Mouse (Mus musculus) kidney, adult 2 months (tissue): Measurements from ENCODE around the gene Il17re. TPM values are rescaled to one million over a fixed set of nuclear protein-coding genes. Genes with fewer than 3 reads are reported as not detected.

Experiments
- DNase-seq: peaks from one replicate; pipeline ENCODE4 v3.0.0; 2021
- H3K27ac ChIP-seq: fragments of 200-500 bp; 2 replicates; pipeline ENCODE4 v1.5.1; 2012; ENCODE audit warnings: low read depth, low read length, control low read depth, inconsistent platforms; ENCODE audit not compliant: insufficient read depth
- H3K27me3 ChIP-seq: fragments of 200-500 bp; replicated peaks from 2 replicates; pipeline ENCODE4 v1.6.1; 2012; ENCODE audit warnings: mild to moderate bottlenecking, moderate library complexity, low read length, inconsistent platforms; ENCODE audit not compliant: control insufficient read depth, insufficient read depth
- H3K36me3 ChIP-seq: fragments of 200-500 bp; 2 replicates; pipeline ENCODE4 v1.6.1; 2012; ENCODE audit warnings: mild to moderate bottlenecking, moderate library complexity, low read length, inconsistent platforms; ENCODE audit not compliant: control insufficient read depth, insufficient read depth
- H3K4me1 ChIP-seq: fragments of 200-500 bp; 2 replicates; pipeline ENCODE4 v1.6.1; 2011; ENCODE audit warnings: low read length; ENCODE audit not compliant: control insufficient read depth, insufficient read depth
- H3K4me3 ChIP-seq: fragments of 200-500 bp; 2 replicates; pipeline ENCODE4 v1.5.1; 2011; ENCODE audit warnings: mild to moderate bottlenecking, low read depth, low read length, control low read depth; ENCODE audit not compliant: insufficient read depth
- CTCF ChIP-seq: fragments of 200-500 bp; conservative IDR thresholded peaks from 2 replicates; pipeline ENCODE4 v1.5.1; 2011; ENCODE audit warnings: low read depth, mild to moderate bottlenecking, control low read depth, low read length, moderate library complexity, mixed read lengths; ENCODE audit not compliant: insufficient read depth, insufficient read length
- POLR2A ChIP-seq: fragments of 200-500 bp; IDR thresholded peaks from one replicate; pipeline ENCODE4 v1.6.1; 2011; ENCODE audit warnings: low read depth, low read length, control low read depth
- WGBS: fragments of 180-500 bp; shearing (Covaris S2); methylation state at CpG from one replicate; pipeline ENCODE4 v1.1.7; 2018; 5-methylcytosine and 5-hydroxymethylcytosine counted together
- polyA plus RNA-seq: library from polyadenylated mRNA; depleted of rRNA; stranded (reverse); fragments of >200 nt; gene quantifications from 2 replicates; pipeline ENCODE4 v1.2.3, GENCODE M21; 2012

Il17re gene
- polyA plus RNA-seq, 1 experiment, result 25.7 TPM

DNA sequence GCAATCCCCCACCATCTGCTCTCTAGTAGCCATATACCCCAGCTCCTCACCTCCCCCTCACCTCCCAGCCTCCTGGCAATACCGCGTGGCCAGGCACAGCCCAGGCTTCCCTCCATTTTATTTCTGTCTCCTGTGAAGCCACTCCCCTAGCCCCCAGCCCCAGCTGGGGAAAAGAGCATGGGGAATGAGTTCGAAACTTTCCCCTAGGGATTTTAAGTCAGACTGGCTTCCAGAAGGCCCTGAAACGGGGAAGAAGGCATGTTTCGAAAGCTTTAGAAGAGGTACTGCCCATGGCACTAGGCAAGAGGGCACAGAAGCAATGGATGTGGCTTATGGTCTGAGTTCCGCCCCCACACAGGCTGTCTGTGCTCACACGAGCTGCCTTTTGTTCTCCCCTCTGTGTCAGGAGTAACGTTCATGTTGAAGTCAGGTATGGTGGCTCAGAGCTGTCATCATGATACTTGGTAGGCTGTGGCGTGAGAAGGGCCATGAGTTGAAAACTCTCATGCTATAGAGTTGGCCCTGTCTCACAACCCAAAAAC is 22.5 kb upstream of the Il17re start, which contains the start of gene Cidec:
Gene Cidec (minus strand): TSS at position 97 of the 542 bp plus-strand sequence.
- no peak within 1 kb of the TSS for H3K4me3 ChIP-seq
- no peaks in the 10 kb centered on the region for H3K4me1 ChIP-seq
- DNase-seq, result no peak
- no peaks in the 10 kb centered on the region for H3K36me3 ChIP-seq
- 79% methylated on average over 9 of the region's 9 CpGs for WGBS
- no peak within 1 kb of the TSS for H3K27ac ChIP-seq
- TF ChIP-seq CTCF, result no peak
- no peak for TF ChIP-seq POLR2A
- no peaks in the 10 kb centered on the region for H3K27me3 ChIP-seq

DNA sequence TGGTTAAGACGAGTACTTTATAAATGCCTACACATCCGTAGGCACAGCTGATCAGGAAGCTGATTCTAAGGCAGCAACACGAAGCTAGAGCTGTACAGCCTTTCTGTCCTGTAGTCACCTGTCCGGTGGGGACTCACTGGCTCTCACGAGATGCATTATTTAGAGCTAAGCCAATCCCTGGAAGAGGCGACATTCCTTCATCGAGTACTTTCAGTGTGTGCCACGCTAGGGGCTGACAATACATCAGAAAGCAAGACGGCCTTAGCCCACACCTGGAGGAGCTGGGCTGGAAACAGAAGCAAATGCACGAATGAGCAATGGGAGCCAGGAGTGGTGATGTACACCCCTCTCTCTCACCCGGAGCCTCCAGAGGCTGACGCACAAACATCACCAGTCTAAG is 21.1 kb upstream of the Il17re start:
- no peak for DNase-seq
- TF ChIP-seq POLR2A, result no peak
- no peak for TF ChIP-seq CTCF
- 76% methylated on average over 12 of the region's 12 CpGs for WGBS
- H3K4me3 ChIP-seq, result no peak overlapping the region
- H3K27me3 ChIP-seq, result no peaks in the 10 kb centered on the region
- no peaks in the 10 kb centered on the region for H3K36me3 ChIP-seq
- H3K27ac ChIP-seq, result no peak overlapping the region
- H3K4me1 ChIP-seq, result peaks cover 5% of the 10 kb centered on the region; the same call in 1 of the 2 replicates

DNA sequence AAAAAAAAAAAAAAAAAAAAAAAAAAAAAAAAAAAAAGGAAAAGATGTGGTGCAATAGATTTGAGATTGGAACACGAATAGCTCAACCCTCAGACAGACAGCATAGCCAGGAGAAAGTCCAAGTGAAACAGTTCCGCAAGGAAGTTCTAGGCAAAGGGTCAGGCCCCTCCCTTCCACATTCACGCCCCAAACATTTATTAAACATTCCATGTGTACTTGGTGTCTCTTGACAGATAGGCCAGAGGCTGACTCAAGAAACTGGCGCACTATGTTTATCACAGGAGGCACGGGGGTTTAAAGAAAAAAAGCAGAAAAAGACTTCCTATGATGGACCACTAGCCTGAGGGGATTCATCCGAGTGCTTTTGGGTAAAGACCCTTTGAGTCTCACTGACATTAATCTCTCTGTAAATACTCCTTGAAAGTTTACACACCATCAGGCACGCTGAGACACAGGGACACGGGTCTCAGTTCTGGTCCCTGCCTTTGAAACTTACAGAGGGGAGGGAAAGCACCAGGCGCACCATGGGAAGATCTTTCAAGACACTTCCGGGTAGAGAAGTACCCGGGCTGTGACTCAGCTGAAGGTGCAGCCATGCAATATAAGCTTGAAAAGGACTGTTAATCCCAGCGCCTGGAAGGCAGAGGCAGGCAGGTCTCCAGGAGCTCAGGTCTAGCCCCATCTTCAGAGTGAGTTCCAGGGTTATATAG is 19.4 kb upstream of the Il17re start:
- WGBS, result 47% methylated on average over 12 of the region's 12 CpGs

GRCm38 (mm10) chr6:113440686-113441085 is 17.6 kb upstream of the Il17re start:
- WGBS, result 89% methylated on average over 3 of the region's 3 CpGs
- DNase-seq, result no peak
- H3K4me3 ChIP-seq, result no peak overlapping the region
- H3K27me3 ChIP-seq, result no peaks in the 10 kb centered on the region
- no peaks in the 10 kb centered on the region for H3K36me3 ChIP-seq
- no peak overlapping the region for H3K27ac ChIP-seq
- peaks cover 15% of the 10 kb centered on the region for H3K4me1 ChIP-seq
- no peak for TF ChIP-seq POLR2A

More for the DNA sequence above, 19.4 kb upstream of the Il17re start:
- Histone ChIP-seq H3K36me3 (no peaks in the 10 kb centered on the region), H3K27ac (no peak overlapping the region), H3K4me1 (peaks cover 11% of the 10 kb centered on the region), H3K4me3 (no peak overlapping the region), H3K27me3 (no peaks in the 10 kb centered on the region)
- TF ChIP-seq POLR2A, result no peak
- no peak for TF ChIP-seq CTCF
- peak; percentile 47 for DNase-seq

- peak; percentile 84 for DNase-seq
- 51% methylated on average over 7 of the region's 7 CpGs for WGBS
- H3K4me1 ChIP-seq, result peaks cover 15% of the 10 kb centered on the region
- H3K27ac ChIP-seq, result no peak overlapping the region
- peak; percentile 84 for TF ChIP-seq CTCF
- TF ChIP-seq POLR2A, result no peak
- H3K36me3 ChIP-seq, result no peaks in the 10 kb centered on the region
- no peaks in the 10 kb centered on the region for H3K27me3 ChIP-seq
- H3K4me3 ChIP-seq, result no peak overlapping the region
Measured at GRCm38 (mm10) chr6:113441147-113441680, 17.1 kb upstream of the Il17re start.

DNA sequence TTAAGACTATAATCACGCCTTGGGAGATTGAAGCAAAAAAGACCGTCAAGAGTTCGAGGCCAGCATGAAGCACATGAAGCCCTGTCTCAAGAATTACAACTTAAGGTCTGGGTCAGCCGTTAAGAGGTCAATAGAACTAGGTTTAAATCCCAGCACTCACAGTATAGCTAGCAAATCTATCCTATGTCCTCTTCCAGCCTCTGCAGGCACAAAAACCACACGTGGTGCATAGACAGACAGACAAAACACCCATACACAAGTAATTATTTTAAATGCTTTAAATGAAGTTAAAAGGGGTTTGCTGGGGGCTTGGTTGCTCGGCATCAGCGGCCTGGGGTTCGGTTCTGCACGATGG is 16.2 kb upstream of the Il17re start:
- Histone ChIP-seq H3K36me3 (no peaks in the 10 kb centered on the region), H3K4me1 (peaks cover 15% of the 10 kb centered on the region), H3K4me3 (peak overlapping the region; percentile 14), H3K27me3 (no peaks in the 10 kb centered on the region), H3K27ac (peak overlapping the region; percentile 17; the same call in 1 of the 2 replicates)
- no peak for DNase-seq
- WGBS, result 37% methylated on average over 9 of the region's 9 CpGs
- TF ChIP-seq POLR2A (no peak), CTCF (no peak)

GRCm38 (mm10) chr6:113442442-113443090 is 15.7 kb upstream of the Il17re start, which contains the start of gene Jagn1:
TSS of gene Jagn1 (plus strand) at chr6:113442569.
- Histone ChIP-seq H3K4me3 (peak within 1 kb of the TSS; percentile 93), H3K4me1 (peaks cover 15% of the 10 kb centered on the region), H3K27ac (peak within 1 kb of the TSS; percentile 28), H3K36me3 (no peaks in the 10 kb centered on the region), H3K27me3 (no peaks in the 10 kb centered on the region)
- DNase-seq, result peak; percentile 96
- TF ChIP-seq POLR2A, result no peak
- no peak for TF ChIP-seq CTCF
- under 1% methylated on average over 45 of the region's 45 CpGs for WGBS
